Mouse (Mus musculus): ENCODE data around the gene Dync2li1.
A peak's percentile ranks its signal among the peaks of the same experiment; 100 is the strongest.

Gene Dync2li1

GRCm38 (mm10) chr17:84626276-84626856 lies at the start of gene Dync2li1:
Dync2li1 (plus strand) TSS chr17:84626496.
- DNase-seq, result peak; percentile 88

GRCm38 (mm10) chr17:84576621-84577293 lies 49.5 kb upstream of the Dync2li1 start:
- no peak for DNase-seq

GRCm38 (mm10) chr17:84579249-84579648 lies 47.0 kb upstream of the Dync2li1 start:
- DNase-seq, result no peak

GRCm38 (mm10) chr17:84579817-84580216 lies 46.5 kb upstream of the Dync2li1 start:
- no peak for DNase-seq

- no peak for DNase-seq
These were observed 45.5 kb upstream of the Dync2li1 start for GRCm38 (mm10) chr17:84580821-84581220.

GRCm38 (mm10) chr17:84581740-84582414 lies 44.4 kb upstream of the Dync2li1 start:
- no peak for DNase-seq

- no peak for DNase-seq
These were observed 42.2 kb upstream of the Dync2li1 start for GRCm38 (mm10) chr17:84584107-84584506.

- DNase-seq, result no peak
These were observed 41.2 kb upstream of the Dync2li1 start for GRCm38 (mm10) chr17:84585104-84585503.

GRCm38 (mm10) chr17:84590065-84590464 lies 36.2 kb upstream of the Dync2li1 start:
- DNase-seq, result no peak

- DNase-seq, result no peak
These were observed 34.7 kb upstream of the Dync2li1 start for GRCm38 (mm10) chr17:84591431-84592150.

GRCm38 (mm10) chr17:84596015-84596441 lies 30.3 kb upstream of the Dync2li1 start:
- DNase-seq, result no peak

GRCm38 (mm10) chr17:84596501-84596900 lies 29.8 kb upstream of the Dync2li1 start:
- DNase-seq, result no peak

- DNase-seq, result no peak
These were observed 28.4 kb upstream of the Dync2li1 start for GRCm38 (mm10) chr17:84597859-84598258.

- no peak for DNase-seq
These were observed 27.4 kb upstream of the Dync2li1 start for GRCm38 (mm10) chr17:84598928-84599327.

GRCm38 (mm10) chr17:84600051-84600983 lies 26.0 kb upstream of the Dync2li1 start:
- DNase-seq, result no peak

- peak; percentile 36 for DNase-seq
These were observed 24.5 kb upstream of the Dync2li1 start for GRCm38 (mm10) chr17:84601805-84602204.

- no peak for DNase-seq
These were observed 23.1 kb upstream of the Dync2li1 start for GRCm38 (mm10) chr17:84603202-84603627.

GRCm38 (mm10) chr17:84603709-84604420 lies 22.4 kb upstream of the Dync2li1 start:
- DNase-seq, result no peak

- DNase-seq, result no peak
These were observed 19.3 kb upstream of the Dync2li1 start for GRCm38 (mm10) chr17:84606976-84607375.

- DNase-seq, result no peak
These were observed 18.7 kb upstream of the Dync2li1 start for GRCm38 (mm10) chr17:84607617-84608016.

GRCm38 (mm10) chr17:84608606-84609005 lies 17.7 kb upstream of the Dync2li1 start:
- no peak for DNase-seq

- no peak for DNase-seq
These were observed 14.8 kb upstream of the Dync2li1 start for GRCm38 (mm10) chr17:84611500-84611899.
